8 mouse cellular contexts compared by ENCODE assay signal in the genomic region with DNA sequence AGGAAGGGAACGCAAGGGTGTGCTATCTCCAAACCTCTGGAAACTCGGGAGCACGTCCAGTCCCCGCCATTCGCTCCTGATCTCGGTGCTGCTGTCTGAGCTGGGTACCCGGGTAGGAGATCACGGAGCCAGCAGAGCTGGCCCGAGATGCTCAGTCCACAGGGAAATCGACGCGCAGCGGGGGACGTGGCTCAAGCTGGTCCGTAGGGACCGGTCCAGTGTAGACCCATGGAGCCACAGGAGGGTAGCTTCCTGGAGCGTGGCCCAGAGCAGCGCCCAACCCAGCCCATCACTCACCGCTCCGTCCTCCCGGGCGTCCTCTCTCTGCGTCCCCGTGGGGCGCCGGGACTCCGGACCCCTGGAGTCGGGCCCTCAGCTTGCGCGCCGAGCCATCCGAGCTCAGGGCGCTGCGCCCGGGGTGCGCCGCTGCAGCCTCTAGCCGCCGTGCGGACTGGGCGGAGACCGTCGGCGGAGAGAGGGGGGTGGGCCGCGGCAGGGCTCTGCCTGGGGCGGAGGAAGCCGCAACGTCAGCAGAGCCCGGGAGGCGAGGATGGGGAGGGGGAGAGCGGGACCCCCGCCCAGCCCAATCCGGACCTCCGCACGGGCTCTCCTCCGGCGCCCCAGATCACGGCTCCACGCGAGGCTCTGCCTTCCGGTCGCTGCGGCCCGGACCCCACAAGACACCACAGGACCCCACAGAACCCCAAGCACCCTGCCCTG. TPM values are rescaled to one million over a fixed set of nuclear protein-coding genes. Genes with fewer than 3 reads are reported as not detected.
DNase-seq lines count a peak whose midpoint lies in the region; ATAC-seq lines count a peak whose summit lies in the region.

No protein-coding gene starts in this region.

- peak; percentile 69 for ATAC-seq in cerebellum, adult (ENCODE audit: insufficient number of reproducible peaks, low FRiP score, low TSS enrichment)
- ATAC-seq in granulocyte monocyte progenitor cell, adult 5-6 weeks (replicated peaks; ENCODE audit: poor library complexity, severe bottlenecking): peak; percentile 43
- peak; percentile 97 for ATAC-seq in intestine, embryonic 16.5 days
- peak; percentile 95 for ATAC-seq in limb, embryonic 12.5 days (ENCODE audit: insufficient number of reproducible peaks, insufficient read depth, low FRiP score, low TSS enrichment, low read depth)
- peak; percentile 96 for ATAC-seq in midbrain, embryonic 12.5 days (ENCODE audit: low FRiP score, low read depth)

- H3K36me3 ChIP-seq in intestine, embryonic 16.5 days (ENCODE audit: control insufficient read depth, insufficient read depth, low read length): no peaks in the 10 kb centered on the region
- peaks cover 9% of the 10 kb centered on the region; the same call in 1 of the 2 replicates for H3K36me3 ChIP-seq in limb, embryonic 12.5 days
- H3K36me3 ChIP-seq in midbrain, embryonic 12.5 days: no peaks in the 10 kb centered on the region

- H3K4me3 ChIP-seq in intestine, embryonic 16.5 days (ENCODE audit: low read length): peak overlapping the region; percentile 86
- peak overlapping the region; percentile 78 for H3K4me3 ChIP-seq in limb, embryonic 12.5 days (replicated peaks)
- peak overlapping the region; percentile 80 for H3K4me3 ChIP-seq in midbrain, embryonic 12.5 days

- no peaks in the 10 kb centered on the region for H3K27me3 ChIP-seq in intestine, embryonic 16.5 days (replicated peaks; ENCODE audit: control insufficient read depth, insufficient read depth, low read length)
- no peaks in the 10 kb centered on the region for H3K27me3 ChIP-seq in limb, embryonic 12.5 days
- H3K27me3 ChIP-seq in midbrain, embryonic 12.5 days: no peaks in the 10 kb centered on the region

- DNase-seq in cerebellum, adult 9-10 months: no peak
- peak; percentile 89 for DNase-seq in embryo, embryonic 11 days
- peak; percentile 54 for DNase-seq in skeletal muscle tissue, adult 2 months (ENCODE audit: low read depth, low spot score)

- H3K27ac ChIP-seq in intestine, embryonic 16.5 days (ENCODE audit: low read length): peak overlapping the region; percentile 90
- peak overlapping the region; percentile 97 for H3K27ac ChIP-seq in limb, embryonic 12.5 days
- peak overlapping the region; percentile 76 for H3K27ac ChIP-seq in midbrain, embryonic 12.5 days (replicated peaks)

- H3K9me3 ChIP-seq in intestine, embryonic 16.5 days (ENCODE audit: control insufficient read depth, low read length): no peaks in the 10 kb centered on the region
- H3K9me3 ChIP-seq in limb, embryonic 12.5 days: no peaks in the 10 kb centered on the region
- H3K9me3 ChIP-seq in midbrain, embryonic 12.5 days: no peaks in the 10 kb centered on the region

- 0% methylated on average over 48 of the region's 65 CpGs for WGBS in intestine, embryonic 16.5 days
- under 1% methylated on average over 58 of the region's 65 CpGs for WGBS in limb, embryonic 12.5 days
- under 1% methylated on average over 55 of the region's 65 CpGs for WGBS in midbrain, embryonic 12.5 days

- peak overlapping the region; percentile 86 for H3K9ac ChIP-seq in intestine, embryonic 16.5 days (ENCODE audit: low read depth, low read length)
- H3K9ac ChIP-seq in limb, embryonic 12.5 days (replicated peaks): peak overlapping the region; percentile 88
- H3K9ac ChIP-seq in midbrain, embryonic 12.5 days (replicated peaks): peak overlapping the region; percentile 83

- H3K4me1 ChIP-seq in intestine, embryonic 16.5 days (ENCODE audit: control insufficient read depth, insufficient read depth, low read length): no peaks in the 10 kb centered on the region; the same call in 1 of the 2 replicates
- H3K4me1 ChIP-seq in limb, embryonic 12.5 days (replicated peaks): peaks cover 24% of the 10 kb centered on the region; the same call in 1 of the 2 replicates
- H3K4me1 ChIP-seq in midbrain, embryonic 12.5 days: peaks cover 10% of the 10 kb centered on the region; the same call in 1 of the 2 replicates

- peak overlapping the region; percentile 78 for H3K4me2 ChIP-seq in intestine, embryonic 16.5 days (ENCODE audit: low read depth, low read length)
- peak overlapping the region; percentile 68 for H3K4me2 ChIP-seq in limb, embryonic 12.5 days
- H3K4me2 ChIP-seq in midbrain, embryonic 12.5 days (replicated peaks): peak overlapping the region; percentile 76

RNA-seq across cellular contexts. Expression of a gene that starts 0.6 kb away (rescaled TPM):
- total RNA-seq in granulocyte monocyte progenitor cell, adult 5-6 weeks (2014; fragmentation: Nextera tagmentation): 1.5 TPM in 1 of 2 replicates, not detected in the other
- 0.99 and 1.1 TPM in 2 replicates for total RNA-seq in granulocyte monocyte progenitor cell, adult 5-6 weeks (2017)
- 13.6 and 14.8 TPM in 2 replicates for polyA plus RNA-seq in intestine, embryonic 16.5 days (2015; fragmentation: Nextera tagmentation; extraction: Ambion mirVana)
- 39.0 and 42.7 TPM in 2 replicates for polyA plus RNA-seq in limb, embryonic 12.5 days (2016; fragmentation: Nextera tagmentation; extraction: Ambion mirVana)
- 16.0 and 20.5 TPM in 2 replicates for polyA plus RNA-seq in midbrain, embryonic 12.5 days (2016; fragmentation: Nextera tagmentation; extraction: Ambion mirVana)

Comparison
In these comparisons a context has a peak if more than half of its experiments do, and no peak if none do; other contexts are left out.
1. ATAC-seq: peak in every context shown above with its lines; median percentile 97 in intestine, embryonic 16.5 days; 96 in midbrain, embryonic 12.5 days; 95 in limb, embryonic 12.5 days; 69 in cerebellum, adult; 43 in granulocyte monocyte progenitor cell, adult 5-6 weeks.